Comparison of ENCODE assay signal across 28 mouse cellular contexts in the genomic region with DNA sequence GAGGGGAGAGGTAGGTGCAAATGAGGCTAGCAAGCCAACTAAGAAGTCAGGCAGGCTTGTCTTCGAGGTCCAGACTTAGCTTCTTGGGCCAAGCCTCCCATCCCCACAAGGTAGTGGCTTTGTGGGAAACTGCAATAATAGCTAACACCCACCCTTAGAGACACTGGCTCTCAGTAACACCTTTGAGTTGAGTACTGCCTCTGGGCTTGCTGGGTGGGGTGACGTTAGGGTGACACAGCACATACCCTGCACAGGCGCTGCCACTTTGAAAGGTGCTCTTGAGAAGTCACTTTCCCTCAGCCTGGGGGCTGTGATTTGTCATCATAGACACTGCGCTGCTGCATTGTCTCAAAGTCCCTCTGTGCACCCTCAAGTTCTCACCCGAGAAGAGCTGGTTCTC. TPM values are rescaled to one million over a fixed set of nuclear protein-coding genes. Genes with fewer than 3 reads are reported as not detected.
DNase-seq lines count a peak whose midpoint lies in the region; ATAC-seq and TF ChIP-seq lines count a peak whose summit lies in the region.
"Had no signal": no experiment of that assay in that cellular context is flagged by ENCODE, and none has a peak within 500 bp of the region (broad histone marks: within the 10 kb centered on the region; RNA-seq: fewer than 3 reads in every experiment).

No protein-coding gene starts in this region.

- 83% methylated on average over 5 of the region's 5 CpGs for WGBS in limb, embryonic 12.5 days
- 83% methylated on average over 5 of the region's 5 CpGs for WGBS in limb, embryonic 10.5 days
- WGBS in liver, embryonic 13.5 days (ENCODE audit: insufficient replicate concordance): 65% methylated on average over 5 of the region's 5 CpGs

- H3K4me2 ChIP-seq in limb, embryonic 12.5 days: no peak overlapping the region
- H3K4me2 ChIP-seq in liver, embryonic 13.5 days: peak overlapping the region; percentile 9; the same call in 1 of the 2 replicates
- H3K4me2 ChIP-seq: embryonic facial prominence, embryonic 12.5 days; forebrain, embryonic 15.5 days; hindbrain, embryonic 15.5 days; intestine, embryonic 15.5 days; midbrain, embryonic 13.5 days had no signal

- TF ChIP-seq CTCF in gastrocnemius, adult 2 months (IDR thresholded peaks at IDR 0.05): no peak

- H3K27me3 ChIP-seq in limb, embryonic 12.5 days: no peaks in the 10 kb centered on the region
- H3K27me3 ChIP-seq in limb, embryonic 10.5 days (ENCODE audit: low read depth, poor library complexity, severe bottlenecking): no peaks in the 10 kb centered on the region
- H3K27me3 ChIP-seq in liver, embryonic 13.5 days: no peaks in the 10 kb centered on the region
- H3K27me3 ChIP-seq: embryonic facial prominence, embryonic 12.5 days; forebrain, embryonic 15.5 days; hindbrain, embryonic 15.5 days; intestine, embryonic 15.5 days; megakaryocyte, embryonic 14.5 days; midbrain, embryonic 13.5 days; Patski had no signal

- peaks cover 18% of the 10 kb centered on the region for H3K4me1 ChIP-seq in limb, embryonic 12.5 days (replicated peaks)
- peaks cover 9% of the 10 kb centered on the region; the same call in 1 of the 2 replicates for H3K4me1 ChIP-seq in limb, embryonic 10.5 days
- peaks cover 86% of the 10 kb centered on the region for H3K4me1 ChIP-seq in liver, embryonic 13.5 days (replicated peaks)
- H3K4me1 ChIP-seq: forebrain, embryonic 15.5 days; intestine, embryonic 15.5 days had no signal

- H3K27ac ChIP-seq in gastrocnemius, adult 2 months: peak overlapping the region; percentile 24
- H3K27ac ChIP-seq in limb, embryonic 12.5 days: no peak overlapping the region
- H3K27ac ChIP-seq in limb, embryonic 10.5 days: no peak overlapping the region
- H3K27ac ChIP-seq in liver, embryonic 13.5 days: peak overlapping the region; percentile 87
- H3K27ac ChIP-seq: embryonic facial prominence, embryonic 12.5 days; forebrain, embryonic 15.5 days; heart, adult 2 months; hindbrain, embryonic 15.5 days; intestine, embryonic 15.5 days; layer of hippocampus, adult 2 months; midbrain, embryonic 13.5 days; stomach, postnatal 0 days had no signal

- intact Hi-C loops in gastrocnemius, adult 2 months (cut with DNase I): no loop called here

- no peak overlapping the region for H3K9ac ChIP-seq in limb, embryonic 12.5 days (replicated peaks)
- peak overlapping the region; percentile 60 for H3K9ac ChIP-seq in liver, embryonic 13.5 days
- H3K9ac ChIP-seq: embryonic facial prominence, embryonic 12.5 days; forebrain, embryonic 15.5 days; hindbrain, embryonic 15.5 days; intestine, embryonic 15.5 days; midbrain, embryonic 13.5 days had no signal

- peaks cover 6% of the 10 kb centered on the region; the same call in 1 of the 2 replicates for H3K36me3 ChIP-seq in limb, embryonic 12.5 days
- H3K36me3 ChIP-seq in limb, embryonic 10.5 days: peaks cover 3% of the 10 kb centered on the region; the same call in 1 of the 2 replicates
- peaks cover 50% of the 10 kb centered on the region for H3K36me3 ChIP-seq in liver, embryonic 13.5 days
- H3K36me3 ChIP-seq: forebrain, embryonic 15.5 days; intestine, embryonic 15.5 days had no signal

- H3K9me3 ChIP-seq in limb, embryonic 12.5 days: no peaks in the 10 kb centered on the region
- H3K9me3 ChIP-seq in limb, embryonic 10.5 days (replicated peaks): no peaks in the 10 kb centered on the region
- H3K9me3 ChIP-seq in liver, embryonic 13.5 days (replicated peaks): no peaks in the 10 kb centered on the region
- H3K9me3 ChIP-seq: embryonic facial prominence, embryonic 12.5 days; forebrain, embryonic 15.5 days; hindbrain, embryonic 15.5 days; intestine, embryonic 15.5 days; megakaryocyte, embryonic 14.5 days; midbrain, embryonic 13.5 days had no signal

- H3K4me3 ChIP-seq in gastrocnemius, adult 2 months: no peak overlapping the region
- H3K4me3 ChIP-seq in limb, embryonic 12.5 days (replicated peaks): no peak overlapping the region
- H3K4me3 ChIP-seq in limb, embryonic 10.5 days: no peak overlapping the region
- no peak overlapping the region for H3K4me3 ChIP-seq in liver, embryonic 13.5 days (replicated peaks)
- H3K4me3 ChIP-seq: embryonic facial prominence, embryonic 12.5 days; forebrain, embryonic 15.5 days; heart, adult 2 months; hindbrain, embryonic 15.5 days; intestine, embryonic 15.5 days; layer of hippocampus, adult 2 months; megakaryocyte, embryonic 14.5 days; midbrain, embryonic 13.5 days had no signal

- DNase-seq in gastrocnemius, adult 2 months: no peak
- no peak for DNase-seq in gastrocnemius, postnatal 25 days
- DNase-seq in limb, embryonic 10.5 days (ENCODE audit: low spot score): no peak
- peak; percentile 53 for DNase-seq in liver, embryonic 13.5 days
- no peak for DNase-seq in urinary bladder, postnatal 14 days (ENCODE audit: low spot score)
- no peak for DNase-seq in kidney, postnatal 25 days
- DNase-seq: adrenal gland, adult 8-10 months; cerebellum, adult 18-20 months; gastrocnemius, postnatal 14 days; heart, adult 2 months; heart, postnatal 14 days; kidney, adult 8-10 months; kidney, postnatal 14 days; lung, adult 2 months had no signal

- ATAC-seq in limb, embryonic 12.5 days (ENCODE audit: insufficient number of reproducible peaks, insufficient read depth, low FRiP score, low TSS enrichment, low read depth): peak; percentile 8; the same call in 1 of the 2 replicates
- peak; percentile 76 for ATAC-seq in liver, embryonic 13.5 days (ENCODE audit: low read depth)
- no peak for ATAC-seq in inflammation-experienced regulatory T-cells, adult 6 months
- ATAC-seq: CD4-positive, CD25-positive, alpha-beta regulatory T cell, adult 4 months; forebrain, embryonic 15.5 days; intestine, embryonic 15.5 days; midbrain, embryonic 13.5 days; Patski had no signal

RNA-seq across cellular contexts. Expression of a gene that starts 11.6 kb away (rescaled TPM):
- total RNA-seq in gastrocnemius, adult 2 months (2021): 1 to 10 TPM; 4.0 to 7.1 TPM
- 1 to 10 TPM; 4.1 to 4.6 TPM for total RNA-seq in gastrocnemius, postnatal 25 days (2021)
- polyA plus RNA-seq in limb, embryonic 12.5 days (2016; fragmentation: Nextera tagmentation; extraction: Ambion mirVana): 6.7 and 9.9 TPM in 2 replicates
- 3.9 and 8.7 TPM in 2 replicates for polyA plus RNA-seq in limb, embryonic 10.5 days (2016; fragmentation: Nextera tagmentation; extraction: Ambion mirVana)
- polyA plus RNA-seq in liver, embryonic 13.5 days (2015; fragmentation: Nextera tagmentation; extraction: Ambion mirVana): 6.9 and 7.5 TPM in 2 replicates
- 1 to 10 TPM in 2 of 3 experiments, under 1 TPM in 1; 0.66 to 1.4 (median 1.0) TPM for polyA plus RNA-seq in inflammation-experienced regulatory T-cells, adult 6 months (2017; shearing (Covaris generic))

RNA-seq across cellular contexts. Expression of a gene that starts 15.6 kb away (rescaled TPM):
- total RNA-seq in gastrocnemius, adult 2 months (2021): under 1 TPM; 0.31 to 0.39 TPM
- total RNA-seq in gastrocnemius, postnatal 25 days (2021): under 1 TPM; 0.35 to 0.56 TPM
- polyA plus RNA-seq in limb, embryonic 12.5 days (2016; fragmentation: Nextera tagmentation; extraction: Ambion mirVana): 19.5 and 19.8 TPM in 2 replicates
- polyA plus RNA-seq in limb, embryonic 10.5 days (2016; fragmentation: Nextera tagmentation; extraction: Ambion mirVana): 6.7 and 10.7 TPM in 2 replicates
- polyA plus RNA-seq in liver, embryonic 13.5 days (2015; fragmentation: Nextera tagmentation; extraction: Ambion mirVana): 1.00 and 1.4 TPM in 2 replicates
- polyA plus RNA-seq in inflammation-experienced regulatory T-cells, adult 6 months (2017; shearing (Covaris generic)): not detected
- total RNA-seq: monocyte, adult 5-6 weeks; neutrophil, adult 5-6 weeks had no signal

RNA-seq across cellular contexts. Expression of a gene that starts 24.3 kb away (rescaled TPM):
- 100 to 1,000 TPM; 147 to 152 TPM for total RNA-seq in gastrocnemius, adult 2 months (2021)
- 100 to 1,000 TPM; 145 to 159 TPM for total RNA-seq in gastrocnemius, postnatal 25 days (2021)
- 392 and 404 TPM in 2 replicates for polyA plus RNA-seq in limb, embryonic 12.5 days (2016; fragmentation: Nextera tagmentation; extraction: Ambion mirVana)
- 414 and 422 TPM in 2 replicates for polyA plus RNA-seq in limb, embryonic 10.5 days (2016; fragmentation: Nextera tagmentation; extraction: Ambion mirVana)
- 348 and 367 TPM in 2 replicates for polyA plus RNA-seq in liver, embryonic 13.5 days (2015; fragmentation: Nextera tagmentation; extraction: Ambion mirVana)
- polyA plus RNA-seq in inflammation-experienced regulatory T-cells, adult 6 months (2017; shearing (Covaris generic)): 100 to 1,000 TPM; 164 to 208 (median 177) TPM

RNA-seq across cellular contexts. Expression of a gene that starts 26.9 kb away (rescaled TPM):
- total RNA-seq in gastrocnemius, adult 2 months (2021): 1 to 10 TPM; 1.4 to 2.5 TPM
- total RNA-seq in gastrocnemius, postnatal 25 days (2021): 1 to 10 TPM; 1.4 to 1.9 TPM
- 18.3 and 20.2 TPM in 2 replicates for polyA plus RNA-seq in limb, embryonic 12.5 days (2016; fragmentation: Nextera tagmentation; extraction: Ambion mirVana)
- polyA plus RNA-seq in limb, embryonic 10.5 days (2016; fragmentation: Nextera tagmentation; extraction: Ambion mirVana): 24.1 and 24.5 TPM in 2 replicates
- polyA plus RNA-seq in liver, embryonic 13.5 days (2015; fragmentation: Nextera tagmentation; extraction: Ambion mirVana): 10.8 and 11.6 TPM in 2 replicates
- polyA plus RNA-seq in inflammation-experienced regulatory T-cells, adult 6 months (2017; shearing (Covaris generic)): 1 to 10 TPM; 7.2 to 9.5 (median 9.1) TPM

RNA-seq across cellular contexts. Expression of a gene that starts 30.2 kb away (rescaled TPM):
- 1 to 10 TPM; 8.4 to 8.8 TPM for total RNA-seq in gastrocnemius, adult 2 months (2021)
- total RNA-seq in gastrocnemius, postnatal 25 days (2021): 1 to 10 TPM; 8.7 to 9.8 TPM
- 38.5 and 40.2 TPM in 2 replicates for polyA plus RNA-seq in limb, embryonic 12.5 days (2016; fragmentation: Nextera tagmentation; extraction: Ambion mirVana)
- 49.1 and 49.5 TPM in 2 replicates for polyA plus RNA-seq in limb, embryonic 10.5 days (2016; fragmentation: Nextera tagmentation; extraction: Ambion mirVana)
- polyA plus RNA-seq in liver, embryonic 13.5 days (2015; fragmentation: Nextera tagmentation; extraction: Ambion mirVana): 18.6 and 20.8 TPM in 2 replicates
- polyA plus RNA-seq in inflammation-experienced regulatory T-cells, adult 6 months (2017; shearing (Covaris generic)): 10 to 100 TPM; 21.6 to 30.0 (median 29.7) TPM

Comparison
In these comparisons a context has a peak if more than half of its experiments do, and no peak if none do; other contexts are left out.
1. H3K27ac ChIP-seq: peak in gastrocnemius, adult 2 months (single experiment) and liver, embryonic 13.5 days (single experiment); none in limb, embryonic 12.5 days (single experiment) and limb, embryonic 10.5 days (single experiment).